Mouse (Mus musculus): ENCODE results near the gene Helz. TPM values are rescaled to one million over a fixed set of nuclear protein-coding genes. Genes with fewer than 3 reads are reported as not detected.
A peak's percentile ranks its signal among the peaks of the same experiment; 100 is the strongest.

The Helz gene
- polyA plus RNA-seq, 1 experiment from 2014 or later: 22.0 TPM

- Histone ChIP-seq H3K36me3 (ENCODE audit: control insufficient read depth, insufficient read depth, low read length) (peaks cover 64% of the 10 kb centered on the region), H3K4me3 (ENCODE audit: low read depth, low read length) (no peak overlapping the region), H3K4me2 (ENCODE audit: low read depth, low read length) (no peak overlapping the region), H3K27ac (replicated peaks; ENCODE audit: low read depth, low read length) (no peak overlapping the region), H3K9ac (ENCODE audit: low read depth, low read length) (no peak overlapping the region), H3K9me3 (ENCODE audit: control insufficient read depth, low read length) (no peaks in the 10 kb centered on the region), H3K27me3 (replicated peaks; ENCODE audit: control insufficient read depth, insufficient read depth, low read length) (no peaks in the 10 kb centered on the region), H3K4me1 (ENCODE audit: control insufficient read depth, insufficient read depth, low read length) (no peaks in the 10 kb centered on the region)
- WGBS: 84% methylated on average over 4 of the region's 4 CpGs
- no peak for DNase-seq (ENCODE audit: low spot score)
- ATAC-seq (ENCODE audit: low read depth): no peak
Observed at GRCm38 (mm10) chr11:107644461-107644860, 96.7 kb downstream of the Helz start.

GRCm38 (mm10) chr11:107647330-107647729, 99.6 kb downstream of the Helz start:
- Histone ChIP-seq H3K36me3 (ENCODE audit: control insufficient read depth, insufficient read depth, low read length) (peaks cover 75% of the 10 kb centered on the region), H3K4me1 (ENCODE audit: control insufficient read depth, insufficient read depth, low read length) (no peaks in the 10 kb centered on the region), H3K9ac (ENCODE audit: low read depth, low read length) (no peak overlapping the region), H3K27me3 (replicated peaks; ENCODE audit: control insufficient read depth, insufficient read depth, low read length) (no peaks in the 10 kb centered on the region), H3K4me2 (ENCODE audit: low read depth, low read length) (no peak overlapping the region), H3K9me3 (ENCODE audit: control insufficient read depth, low read length) (no peaks in the 10 kb centered on the region), H3K4me3 (ENCODE audit: low read depth, low read length) (no peak overlapping the region), H3K27ac (replicated peaks; ENCODE audit: low read depth, low read length) (no peak overlapping the region)
- DNase-seq (ENCODE audit: low spot score): no peak
- WGBS: 94% methylated on average over 3 of the region's 3 CpGs
- no peak for ATAC-seq (ENCODE audit: low read depth)

GRCm38 (mm10) chr11:107648668-107649067, 100.9 kb downstream of the Helz start:
- Histone ChIP-seq H3K36me3 (ENCODE audit: control insufficient read depth, insufficient read depth, low read length) (peaks cover 81% of the 10 kb centered on the region), H3K4me3 (ENCODE audit: low read depth, low read length) (no peak overlapping the region), H3K27ac (replicated peaks; ENCODE audit: low read depth, low read length) (no peak overlapping the region), H3K9ac (ENCODE audit: low read depth, low read length) (no peak overlapping the region), H3K4me2 (ENCODE audit: low read depth, low read length) (no peak overlapping the region), H3K9me3 (ENCODE audit: control insufficient read depth, low read length) (no peaks in the 10 kb centered on the region), H3K27me3 (replicated peaks; ENCODE audit: control insufficient read depth, insufficient read depth, low read length) (no peaks in the 10 kb centered on the region), H3K4me1 (ENCODE audit: control insufficient read depth, insufficient read depth, low read length) (no peaks in the 10 kb centered on the region)
- DNase-seq (ENCODE audit: low spot score) (peak; percentile 62), ATAC-seq (ENCODE audit: low read depth) (peak; percentile 27; the same call in 1 of the 2 replicates)
- 76% methylated on average over 4 of the region's 4 CpGs for WGBS

- ATAC-seq (ENCODE audit: low read depth) (no peak), DNase-seq (ENCODE audit: low spot score) (no peak)
- H3K27ac ChIP-seq (replicated peaks; ENCODE audit: low read depth, low read length): no peak overlapping the region
- peaks cover 73% of the 10 kb centered on the region for H3K36me3 ChIP-seq (ENCODE audit: control insufficient read depth, insufficient read depth, low read length)
- H3K4me2 ChIP-seq (ENCODE audit: low read depth, low read length): no peak overlapping the region
- no peak overlapping the region for H3K4me3 ChIP-seq (ENCODE audit: low read depth, low read length)
- H3K27me3 ChIP-seq (replicated peaks; ENCODE audit: control insufficient read depth, insufficient read depth, low read length): no peaks in the 10 kb centered on the region
- no peak overlapping the region for H3K9ac ChIP-seq (ENCODE audit: low read depth, low read length)
- 94% methylated on average over 14 of the region's 14 CpGs for whole genome bisulfite sequencing
- H3K4me1 ChIP-seq (ENCODE audit: control insufficient read depth, insufficient read depth, low read length): no peaks in the 10 kb centered on the region
- H3K9me3 ChIP-seq (ENCODE audit: control insufficient read depth, low read length): no peaks in the 10 kb centered on the region
Observed at GRCm38 (mm10) chr11:107649458-107649857, 101.7 kb downstream of the Helz start.

GRCm38 (mm10) chr11:107650422-107651051, 102.8 kb downstream of the Helz start:
- H3K36me3 ChIP-seq (ENCODE audit: control insufficient read depth, insufficient read depth, low read length): peaks cover 69% of the 10 kb centered on the region
- ATAC-seq (ENCODE audit: low read depth) (no peak), DNase-seq (ENCODE audit: low spot score) (no peak)
- H3K27ac ChIP-seq (replicated peaks; ENCODE audit: low read depth, low read length): no peak overlapping the region
- H3K9ac ChIP-seq (ENCODE audit: low read depth, low read length): no peak overlapping the region
- no peak overlapping the region for H3K4me2 ChIP-seq (ENCODE audit: low read depth, low read length)
- 71% methylated on average over 6 of the region's 6 CpGs for WGBS
- H3K27me3 ChIP-seq (replicated peaks; ENCODE audit: control insufficient read depth, insufficient read depth, low read length): no peaks in the 10 kb centered on the region
- H3K4me3 ChIP-seq (ENCODE audit: low read depth, low read length): no peak overlapping the region
- H3K9me3 ChIP-seq (ENCODE audit: control insufficient read depth, low read length): no peaks in the 10 kb centered on the region
- H3K4me1 ChIP-seq (ENCODE audit: control insufficient read depth, insufficient read depth, low read length): no peaks in the 10 kb centered on the region

- H3K4me3 ChIP-seq (ENCODE audit: low read depth, low read length): no peak overlapping the region
- ATAC-seq (ENCODE audit: low read depth) (no peak), DNase-seq (ENCODE audit: low spot score) (no peak)
- H3K36me3 ChIP-seq (ENCODE audit: control insufficient read depth, insufficient read depth, low read length): peaks cover 68% of the 10 kb centered on the region
- WGBS: 79% methylated on average over 7 of the region's 7 CpGs
- no peak overlapping the region for H3K4me2 ChIP-seq (ENCODE audit: low read depth, low read length)
- no peaks in the 10 kb centered on the region for H3K27me3 ChIP-seq (replicated peaks; ENCODE audit: control insufficient read depth, insufficient read depth, low read length)
- no peaks in the 10 kb centered on the region for H3K9me3 ChIP-seq (ENCODE audit: control insufficient read depth, low read length)
- H3K9ac ChIP-seq (ENCODE audit: low read depth, low read length): no peak overlapping the region
- no peak overlapping the region; the same call in 1 of the 2 replicates for H3K27ac ChIP-seq (replicated peaks; ENCODE audit: low read depth, low read length)
- no peaks in the 10 kb centered on the region for H3K4me1 ChIP-seq (ENCODE audit: control insufficient read depth, insufficient read depth, low read length)
Observed at GRCm38 (mm10) chr11:107651391-107651790, 103.7 kb downstream of the Helz start.

- no peaks in the 10 kb centered on the region for H3K9me3 ChIP-seq (ENCODE audit: control insufficient read depth, low read length)
- WGBS: 71% methylated on average over 8 of the region's 8 CpGs
- H3K9ac ChIP-seq (ENCODE audit: low read depth, low read length): no peak overlapping the region
- no peak overlapping the region for H3K4me2 ChIP-seq (ENCODE audit: low read depth, low read length)
- H3K4me1 ChIP-seq (ENCODE audit: control insufficient read depth, insufficient read depth, low read length): no peaks in the 10 kb centered on the region
- no peak overlapping the region; the same call in 1 of the 2 replicates for H3K27ac ChIP-seq (replicated peaks; ENCODE audit: low read depth, low read length)
- H3K4me3 ChIP-seq (ENCODE audit: low read depth, low read length): no peak overlapping the region
- ATAC-seq (ENCODE audit: low read depth): no peak
- no peaks in the 10 kb centered on the region for H3K27me3 ChIP-seq (replicated peaks; ENCODE audit: control insufficient read depth, insufficient read depth, low read length)
- H3K36me3 ChIP-seq (ENCODE audit: control insufficient read depth, insufficient read depth, low read length): peaks cover 69% of the 10 kb centered on the region
- peak; percentile 44 for DNase-seq (ENCODE audit: low spot score)
Observed at GRCm38 (mm10) chr11:107652137-107652536, 104.4 kb downstream of the Helz start.

- H3K27me3 ChIP-seq (replicated peaks; ENCODE audit: control insufficient read depth, insufficient read depth, low read length): no peaks in the 10 kb centered on the region
- H3K4me3 ChIP-seq (ENCODE audit: low read depth, low read length): no peak overlapping the region
- H3K27ac ChIP-seq (replicated peaks; ENCODE audit: low read depth, low read length): no peak overlapping the region
- WGBS: 77% methylated on average over 4 of the region's 4 CpGs
- no peaks in the 10 kb centered on the region for H3K4me1 ChIP-seq (ENCODE audit: control insufficient read depth, insufficient read depth, low read length)
- H3K9me3 ChIP-seq (ENCODE audit: control insufficient read depth, low read length): no peaks in the 10 kb centered on the region
- DNase-seq (ENCODE audit: low spot score): no peak
- H3K9ac ChIP-seq (ENCODE audit: low read depth, low read length): no peak overlapping the region
- peaks cover 58% of the 10 kb centered on the region for H3K36me3 ChIP-seq (ENCODE audit: control insufficient read depth, insufficient read depth, low read length)
- H3K4me2 ChIP-seq (ENCODE audit: low read depth, low read length): no peak overlapping the region
- no peak for ATAC-seq (ENCODE audit: low read depth)
Observed at GRCm38 (mm10) chr11:107655538-107655937, 107.8 kb downstream of the Helz start.

- Histone ChIP-seq H3K9ac (ENCODE audit: low read depth, low read length) (no peak overlapping the region), H3K27me3 (replicated peaks; ENCODE audit: control insufficient read depth, insufficient read depth, low read length) (no peaks in the 10 kb centered on the region), H3K4me3 (ENCODE audit: low read depth, low read length) (no peak overlapping the region), H3K4me2 (ENCODE audit: low read depth, low read length) (no peak overlapping the region), H3K4me1 (ENCODE audit: control insufficient read depth, insufficient read depth, low read length) (no peaks in the 10 kb centered on the region), H3K9me3 (ENCODE audit: control insufficient read depth, low read length) (no peaks in the 10 kb centered on the region), H3K27ac (replicated peaks; ENCODE audit: low read depth, low read length) (no peak overlapping the region), H3K36me3 (ENCODE audit: control insufficient read depth, insufficient read depth, low read length) (peaks cover 57% of the 10 kb centered on the region)
- ATAC-seq (ENCODE audit: low read depth) (no peak), DNase-seq (ENCODE audit: low spot score) (no peak)
- WGBS: 71% methylated on average over 5 of the region's 5 CpGs
Observed at GRCm38 (mm10) chr11:107657117-107657516, 109.4 kb downstream of the Helz start.

All from embryonic facial prominence, embryonic 14.5 days (tissue).